Mouse (Mus musculus): ENCODE data around the gene Cyp2d11.

Gene Cyp2d11

DNA sequence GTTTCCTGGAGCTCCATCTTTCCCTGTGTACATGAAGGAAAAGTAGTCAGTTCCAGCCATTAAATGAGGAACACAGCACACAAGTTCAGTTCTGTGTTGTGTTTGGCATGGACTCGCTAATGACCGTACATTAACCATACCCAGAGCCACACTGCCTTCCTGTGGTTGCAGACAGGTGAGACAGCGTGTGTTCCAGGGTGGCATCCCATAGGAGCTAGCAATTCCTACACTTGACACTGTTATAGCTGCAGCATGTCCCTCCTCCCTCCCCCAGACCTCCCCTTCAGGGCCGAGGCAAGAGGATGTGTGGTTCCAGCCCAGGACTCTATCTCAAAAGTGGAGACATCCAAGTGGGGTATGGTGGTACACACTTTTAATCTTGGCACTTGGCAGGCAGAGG, 43.5 kb downstream of the Cyp2d11 start:
- no peak for DNase-seq

DNA sequence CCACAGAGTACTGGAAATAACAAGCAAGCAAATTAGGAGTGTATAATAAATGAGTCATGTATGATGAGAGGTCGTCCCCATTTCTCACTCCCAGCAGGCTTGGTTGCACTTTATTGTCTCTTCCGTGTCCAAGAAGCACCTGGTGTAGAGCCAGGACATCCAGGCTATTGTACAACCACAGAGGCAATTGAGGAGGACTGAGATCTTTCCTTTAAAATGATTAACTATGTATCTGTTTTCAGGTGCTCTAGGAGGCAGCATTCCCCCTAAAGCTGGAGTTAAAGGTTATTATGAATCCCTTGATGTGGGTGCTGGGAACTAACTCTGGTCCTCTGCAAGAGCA, 44.9 kb downstream of the Cyp2d11 start:
- DNase-seq = no peak

DNA sequence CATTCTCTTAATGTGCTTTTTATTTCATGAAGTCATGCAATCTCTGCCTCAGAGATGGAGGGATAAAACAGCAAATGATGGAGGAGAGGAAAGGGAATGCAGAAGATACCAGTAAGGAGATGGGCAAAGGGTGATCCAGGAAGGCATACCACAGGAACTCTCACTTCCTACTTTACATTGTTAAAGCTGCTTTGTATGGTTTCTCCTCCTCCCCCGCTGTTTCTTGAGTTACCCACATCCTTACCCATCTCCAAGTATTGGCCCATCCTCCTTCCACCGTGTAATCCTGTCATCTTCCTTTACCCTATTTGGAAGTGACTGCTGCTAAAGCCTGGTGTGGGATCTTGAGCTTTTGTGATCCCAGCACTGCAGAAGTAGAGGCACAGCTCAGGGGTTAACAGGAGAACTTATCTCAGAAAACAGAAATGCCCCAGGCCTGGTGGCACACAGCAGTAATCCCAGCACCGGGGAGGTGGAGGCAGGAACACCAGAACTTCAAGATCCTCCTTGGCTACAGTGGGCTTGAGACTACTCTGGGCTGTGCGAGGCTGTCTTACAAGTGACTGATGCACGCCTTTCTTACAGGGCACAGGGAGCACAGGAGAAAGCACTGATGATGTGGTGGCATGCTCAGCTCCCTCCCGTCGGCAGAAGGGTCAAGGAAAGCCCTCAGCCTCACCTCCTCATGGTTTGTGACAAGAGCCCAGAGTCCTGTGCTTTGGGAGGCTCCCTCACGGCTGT, 45.4 kb downstream of the Cyp2d11 start:
- DNase-seq = no peak

DNA sequence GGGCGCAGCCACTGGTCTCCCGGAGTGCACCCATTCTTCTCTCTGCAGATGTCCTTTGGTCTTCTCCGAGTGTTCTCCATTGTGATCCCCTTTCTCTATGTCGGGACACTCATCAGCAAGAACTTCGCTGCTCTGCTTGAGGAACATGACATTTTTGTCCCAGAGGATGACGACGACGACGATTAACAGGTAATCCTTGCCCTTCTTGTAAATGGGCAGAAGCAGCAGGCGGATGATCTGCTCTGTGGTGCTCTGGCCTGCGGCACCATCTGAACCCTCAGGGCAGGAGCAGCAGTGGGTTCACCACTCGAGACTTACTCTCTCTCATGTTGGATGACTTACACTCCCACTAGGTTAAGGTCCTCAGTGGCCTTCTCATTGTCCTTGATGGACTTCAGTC, 46.0 kb downstream of the Cyp2d11 start:
- no peak for DNase-seq

DNA sequence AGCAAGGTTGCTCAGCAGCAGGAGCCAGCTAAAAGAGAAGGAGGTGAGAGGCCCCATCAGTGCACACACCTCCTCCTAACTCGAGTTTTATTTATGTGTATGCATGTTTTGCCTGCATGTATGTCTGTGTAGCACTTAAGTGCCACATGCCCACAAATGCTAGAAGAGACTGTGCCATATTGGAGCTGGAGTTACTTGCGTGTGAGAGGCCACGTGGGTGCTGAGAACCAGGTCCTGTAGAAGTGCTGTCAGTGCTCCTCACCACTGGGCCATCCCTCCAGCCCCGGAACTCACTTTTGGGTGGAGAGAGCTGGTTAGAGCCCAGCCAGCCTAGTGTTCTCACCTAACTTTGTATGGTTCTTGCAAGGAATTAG, 46.5 kb downstream of the Cyp2d11 start:
- DNase-seq = no peak

DNA sequence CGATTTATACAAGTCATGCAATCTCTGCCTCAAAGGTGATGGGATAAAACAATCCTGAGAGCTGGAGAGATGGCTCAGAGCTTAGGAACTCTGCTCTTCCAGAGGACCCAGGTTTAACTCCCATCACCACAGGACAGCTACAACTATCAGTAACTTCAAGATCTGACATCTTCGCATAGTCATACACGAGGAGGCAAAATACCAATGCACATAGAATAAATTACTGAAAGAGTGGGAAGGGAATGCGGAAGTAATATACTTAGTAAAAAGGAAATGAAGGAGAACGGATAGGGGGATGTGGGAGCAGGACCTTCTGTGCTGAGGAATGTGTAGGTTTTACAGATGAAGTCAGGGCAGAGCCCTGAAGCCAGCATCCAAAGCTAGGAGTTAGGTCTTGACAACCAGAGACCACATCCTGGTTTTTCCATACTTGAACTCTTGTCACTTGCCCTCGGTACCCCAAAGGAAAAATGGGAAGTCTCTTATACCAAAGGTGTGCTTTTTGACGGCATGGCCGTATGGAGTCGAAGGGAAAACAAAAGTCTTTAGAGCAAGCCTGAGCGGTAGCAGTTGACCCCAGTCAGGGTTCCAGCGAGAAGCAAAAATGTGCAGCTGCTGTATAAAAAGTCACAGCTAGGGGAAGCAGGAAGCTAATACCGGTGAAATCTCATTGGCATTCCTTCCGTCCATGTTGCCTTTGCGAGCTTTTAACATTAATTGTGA, 47.1 kb downstream of the Cyp2d11 start:
- DNase-seq = no peak

DNA sequence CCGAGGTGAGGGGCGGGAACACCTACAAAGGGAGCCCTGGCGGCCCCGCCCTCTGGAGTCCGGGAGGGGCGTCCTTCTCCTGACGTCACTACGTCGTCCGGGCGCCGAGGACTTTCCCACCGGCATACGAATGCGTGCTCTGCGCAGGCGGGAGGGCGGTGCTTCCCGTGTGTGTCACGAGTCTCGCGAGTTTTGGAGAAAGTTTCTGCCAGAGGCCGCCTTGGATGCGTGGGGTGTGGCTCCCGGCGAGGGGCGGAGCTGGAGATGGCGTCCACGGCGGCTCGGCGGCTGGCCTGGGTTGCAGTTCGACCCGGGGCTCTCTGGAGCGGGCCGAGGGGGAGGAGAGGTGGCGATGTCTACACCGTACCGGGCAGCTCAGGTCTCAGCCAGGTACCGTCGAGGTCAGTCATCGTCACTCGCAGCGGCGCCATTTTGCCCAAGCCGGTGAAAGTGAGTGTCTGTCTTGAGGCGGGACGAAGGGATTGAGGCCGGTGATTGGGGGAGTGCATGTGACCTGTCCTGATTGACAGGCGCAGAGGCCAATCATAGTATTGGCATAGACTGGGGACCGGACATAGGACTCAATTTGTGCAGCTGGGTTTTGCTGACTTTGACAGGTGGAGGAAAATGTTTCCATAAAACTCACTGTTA, 47.9 kb downstream of the Cyp2d11 start:
- DNase-seq = peak; percentile 97 to 98

DNA sequence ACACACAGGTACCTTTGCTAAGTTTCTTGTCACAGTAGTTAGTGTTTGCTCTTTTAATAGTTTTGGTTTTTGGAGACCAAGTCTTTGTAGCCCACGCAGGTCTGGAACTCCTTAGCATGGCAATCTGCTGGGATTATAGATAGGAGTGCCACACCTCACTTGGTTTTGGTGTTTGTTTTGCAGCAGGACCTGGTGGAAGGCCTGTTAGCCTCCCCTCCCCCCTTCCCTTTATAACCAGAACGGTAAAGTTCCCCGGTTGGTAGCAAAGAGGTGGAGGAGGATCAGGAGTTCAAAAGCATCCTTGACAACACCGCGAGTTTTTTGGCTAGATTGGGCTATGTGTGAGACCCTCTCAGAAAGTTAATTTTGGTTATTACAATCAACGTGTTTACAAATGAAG, 48.9 kb downstream of the Cyp2d11 start:
- no peak for DNase-seq

DNA sequence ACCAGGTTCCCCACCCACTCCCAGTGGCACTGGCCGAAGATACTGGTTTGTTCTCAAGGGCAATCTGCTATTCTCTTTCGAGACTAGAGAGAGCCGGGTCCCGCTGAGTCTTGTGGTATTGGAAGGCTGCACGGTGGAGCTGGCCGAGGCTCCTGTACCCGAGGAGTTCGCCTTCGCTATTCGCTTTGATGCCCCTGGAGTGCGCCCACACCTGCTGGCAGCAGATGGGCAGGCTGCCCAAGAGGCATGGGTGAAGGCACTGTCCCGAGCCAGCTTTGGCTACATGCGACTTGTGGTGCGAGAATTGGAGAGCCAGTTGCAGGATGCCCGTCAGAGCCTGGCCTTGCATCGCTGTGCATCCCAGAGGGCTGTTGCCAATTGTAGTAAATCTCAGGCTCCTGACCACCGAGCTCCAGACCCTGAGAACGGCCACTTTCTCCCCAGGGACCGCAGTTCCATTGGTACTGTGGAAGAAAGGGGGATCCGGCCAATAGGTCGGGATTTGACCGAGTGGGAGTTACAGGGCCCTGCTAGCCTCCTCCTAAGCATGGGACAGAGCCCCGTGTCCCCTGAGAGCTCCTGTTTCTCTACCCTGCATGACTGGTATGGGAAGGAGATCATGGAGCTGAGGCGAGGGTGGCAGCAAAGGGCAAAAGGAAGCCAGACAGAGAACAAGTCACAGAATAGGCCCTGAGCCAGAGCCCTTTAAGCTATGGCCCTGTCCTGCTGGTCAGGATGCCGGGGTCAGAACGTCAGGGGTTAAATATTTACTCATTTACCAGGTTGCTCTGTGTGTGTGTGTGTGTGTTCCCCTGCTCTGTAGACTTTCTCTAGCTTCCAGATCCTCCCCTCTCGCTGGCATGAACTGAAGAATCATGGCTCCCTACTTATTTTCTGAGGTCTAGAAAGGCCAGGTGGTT, 50.2 kb downstream of the Cyp2d11 start:
- no peak for DNase-seq

DNA sequence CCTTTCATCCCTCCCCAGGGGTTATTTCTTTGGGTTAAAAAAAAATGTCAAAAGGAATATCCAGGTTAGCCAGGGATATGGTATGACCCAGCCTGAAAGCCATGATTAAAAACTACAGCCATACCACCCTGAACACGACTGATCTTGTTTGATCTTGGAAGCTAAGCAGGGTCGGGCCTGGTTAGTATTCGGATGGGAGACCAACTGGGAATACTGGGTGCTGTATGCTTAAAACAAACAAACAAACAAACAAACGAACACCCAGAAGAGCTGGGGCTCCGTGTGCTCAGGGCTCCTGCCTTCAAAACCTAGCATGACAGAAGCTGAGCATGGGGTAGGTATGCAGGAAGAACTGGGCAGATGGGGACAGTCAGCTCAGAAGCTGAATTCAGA, 51.3 kb downstream of the Cyp2d11 start:
- DNase-seq = no peak

DNA sequence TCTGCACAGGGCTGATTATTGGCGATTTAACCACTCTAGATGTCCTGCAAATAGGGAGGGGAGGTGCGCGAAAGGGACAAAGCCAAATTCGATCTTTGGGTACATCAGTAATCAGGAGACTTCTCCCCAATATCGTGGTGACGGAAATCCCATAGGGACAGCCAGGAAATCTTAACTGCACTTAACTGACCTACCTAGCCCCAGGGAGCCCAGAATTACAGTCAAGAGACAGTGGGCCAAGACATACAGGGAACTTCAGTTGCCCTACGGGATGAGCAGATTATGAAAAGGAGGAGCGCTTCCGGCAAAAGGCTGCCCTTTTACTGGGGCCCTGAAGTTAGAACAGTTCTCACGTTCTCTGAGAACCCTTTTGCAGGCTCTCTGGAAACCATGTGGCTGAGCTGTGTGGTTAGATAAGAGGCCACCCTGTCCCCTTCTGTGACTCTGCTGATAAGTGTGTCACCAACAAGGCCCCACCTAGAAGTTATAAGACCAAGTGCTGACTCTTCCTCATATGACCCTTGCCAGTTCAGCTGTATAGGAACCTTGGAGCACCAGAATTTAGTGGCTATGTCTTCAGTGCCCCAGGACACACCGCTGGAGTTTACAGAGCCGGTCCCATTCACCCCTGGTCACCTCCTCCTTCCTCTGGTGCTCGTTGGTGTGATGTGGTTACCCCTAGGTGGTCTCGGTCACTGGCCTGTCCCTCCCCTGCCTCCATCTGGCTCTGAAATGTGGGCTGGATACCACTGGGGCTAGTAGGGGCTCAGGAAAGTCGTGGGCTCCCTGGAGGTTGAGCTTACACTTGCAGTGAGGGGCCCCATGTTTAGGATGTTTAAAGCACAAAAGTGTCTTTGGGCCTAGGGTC, 51.9 kb downstream of the Cyp2d11 start:
- no peak for DNase-seq

DNA sequence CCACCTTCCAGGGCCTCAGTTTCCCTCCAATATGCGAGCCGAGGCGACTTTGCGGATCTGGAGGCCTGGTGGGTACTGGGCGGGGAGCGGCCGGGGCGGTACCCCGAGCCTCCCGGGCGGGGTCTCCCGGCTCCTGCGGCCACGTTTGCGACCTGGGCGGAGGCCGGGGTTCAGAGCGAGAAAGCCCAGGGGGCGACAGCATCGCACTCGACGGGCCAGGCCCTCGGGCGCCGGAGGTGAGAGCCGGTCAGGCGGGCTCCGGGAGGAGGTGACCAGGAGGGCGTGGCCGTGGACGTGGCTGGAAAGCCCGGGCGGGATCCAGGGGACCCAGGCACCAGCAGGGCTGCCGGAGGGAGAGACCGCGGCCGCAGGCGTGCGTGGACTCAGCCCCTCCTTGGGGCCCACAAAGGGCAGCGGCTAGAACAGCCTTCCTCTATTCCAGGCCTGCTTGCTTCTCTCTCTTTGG, 52.8 kb downstream of the Cyp2d11 start:
- DNase-seq = no peak

DNA sequence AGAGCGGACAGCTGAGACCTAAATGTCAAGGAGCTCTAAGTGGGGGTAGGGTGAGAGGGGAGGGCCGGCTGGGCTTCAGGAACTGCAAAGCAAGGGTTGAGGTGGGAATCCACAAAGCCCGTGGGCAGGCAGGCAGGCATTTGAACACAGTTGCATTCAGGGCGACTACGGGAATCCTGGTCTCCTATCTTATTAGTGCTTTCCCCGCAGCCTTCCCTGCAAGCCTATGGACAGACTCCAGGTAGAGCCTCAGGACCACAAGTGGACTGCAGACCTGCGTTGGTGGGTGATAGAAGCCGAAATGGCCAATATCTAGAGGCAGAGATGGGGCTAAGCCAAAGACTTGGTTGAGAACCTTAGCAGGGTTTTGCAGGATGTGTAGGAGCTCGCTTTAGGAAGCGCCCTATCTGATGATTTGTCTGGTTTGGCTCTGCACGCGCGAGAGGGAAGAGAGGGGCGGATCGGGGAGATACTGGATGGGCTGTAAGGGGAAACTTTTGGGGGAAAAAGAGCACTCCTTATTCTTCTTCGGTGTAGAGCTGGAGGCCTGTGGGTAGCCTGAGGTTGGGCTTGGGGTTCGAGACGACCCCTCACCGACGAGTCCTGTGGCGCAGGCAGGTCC, 53.3 kb downstream of the Cyp2d11 start:
- no peak for DNase-seq

DNA sequence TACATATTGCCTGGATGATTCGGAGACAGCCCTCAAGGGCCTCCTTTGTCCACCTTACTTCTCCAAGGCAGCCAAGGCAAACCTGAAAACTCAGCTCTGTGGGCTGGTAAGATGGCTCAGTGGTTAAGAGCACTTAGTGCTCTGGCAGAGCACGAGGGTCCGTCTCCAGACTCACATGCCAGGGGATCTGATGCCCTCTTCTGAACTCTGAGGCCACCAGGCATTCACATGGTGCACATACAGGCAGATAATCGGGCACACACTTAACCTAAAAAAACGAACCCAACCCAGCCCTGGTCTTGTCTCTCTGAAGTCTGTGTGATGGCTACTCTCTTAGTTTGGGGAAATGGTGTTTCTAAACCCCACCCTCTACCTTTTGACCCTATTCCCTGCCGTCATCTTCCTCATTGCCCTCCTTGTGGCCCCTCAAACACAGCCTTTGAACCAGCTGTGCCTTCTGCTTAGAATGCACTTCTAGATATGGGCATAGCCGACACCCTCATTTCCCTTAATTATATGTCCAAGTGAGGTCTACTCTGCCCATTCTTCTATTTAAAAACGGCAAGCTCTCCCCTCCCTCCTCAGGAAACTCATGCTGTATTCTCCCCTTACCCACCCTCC, 54.1 kb downstream of the Cyp2d11 start:
- no peak for DNase-seq
